Comparison of ENCODE assay signal across 28 mouse cellular contexts in genomic region chr16:18356961-18357360, GRCm38 (mm10). TPM values are rescaled to one million over a fixed set of nuclear protein-coding genes. Genes with fewer than 3 reads are reported as not detected.
A peak's percentile ranks its signal among the peaks of the same experiment; 100 is the strongest.
DNase-seq lines count a peak whose midpoint lies in the region; ATAC-seq and TF ChIP-seq lines count a peak whose summit lies in the region.
"Had no signal": no experiment of that assay in that cellular context is flagged by ENCODE, and none has a peak within 500 bp of the region (broad histone marks: within the 10 kb centered on the region; RNA-seq: fewer than 3 reads in every experiment).

No protein-coding gene starts in this region.

- no peak for TF ChIP-seq CTCF in gastrocnemius, adult 2 months (IDR thresholded peaks at IDR 0.05)

- H3K9ac ChIP-seq in forebrain, embryonic 13.5 days: no peak overlapping the region
- H3K9ac ChIP-seq: embryonic facial prominence, embryonic 12.5 days; forebrain, embryonic 15.5 days; heart, embryonic 15.5 days; hindbrain, embryonic 14.5 days; limb, embryonic 15.5 days; liver, embryonic 14.5 days; lung, embryonic 14.5 days; midbrain, embryonic 12.5 days; neural tube, embryonic 13.5 days had no signal

- H3K4me3 ChIP-seq in gastrocnemius, adult 2 months: no peak overlapping the region
- H3K4me3 ChIP-seq in forebrain, embryonic 13.5 days: no peak overlapping the region
- H3K4me3 ChIP-seq: embryonic facial prominence, embryonic 12.5 days; forebrain, embryonic 15.5 days; heart, embryonic 15.5 days; limb, embryonic 10.5 days; limb, embryonic 15.5 days; megakaryocyte, embryonic 14.5 days; midbrain, embryonic 12.5 days; myocyte; neural tube, embryonic 13.5 days had no signal

- intact Hi-C loops in gastrocnemius, adult 2 months (cut with DNase I): no loop called here

- no peak for ATAC-seq in forebrain, embryonic 13.5 days
- ATAC-seq: forebrain, embryonic 15.5 days; intestine, postnatal 0 days had no signal

- 85% methylated on average over 1 of the region's 1 CpGs for WGBS in forebrain, embryonic 13.5 days

- peak; percentile 77 for DNase-seq in gastrocnemius, adult 2 months
- DNase-seq in gastrocnemius, postnatal 10 days: no peak
- peak; percentile 51 for DNase-seq in lung, postnatal 36 days
- DNase-seq in lung, postnatal 14 days: no peak
- peak; percentile 53 to 60 for DNase-seq in gastrocnemius, adult 8-10 months (ENCODE audit: low spot score in 2 of 2)
- no peak for DNase-seq in cerebellum, postnatal 36 days
- DNase-seq: adrenal gland, postnatal 10 days; cerebellum, adult 11 months; cerebellum, adult 9-10 months; embryo, embryonic 11 days; kidney, postnatal 14 days; layer of hippocampus, adult 9-11 months; lung, embryonic 14.5 days; lung, postnatal 4 days; thymus, postnatal 14 days had no signal

- H3K9me3 ChIP-seq in forebrain, embryonic 13.5 days (replicated peaks): no peaks in the 10 kb centered on the region
- H3K9me3 ChIP-seq: embryonic facial prominence, embryonic 12.5 days; forebrain, embryonic 15.5 days; heart, embryonic 15.5 days; limb, embryonic 10.5 days; limb, embryonic 15.5 days; midbrain, embryonic 12.5 days; neural tube, embryonic 13.5 days had no signal

- H3K4me1 ChIP-seq in forebrain, embryonic 13.5 days: peaks cover 5% of the 10 kb centered on the region; the same call in 1 of the 2 replicates
- H3K4me1 ChIP-seq: embryonic facial prominence, embryonic 12.5 days; forebrain, embryonic 15.5 days; heart, embryonic 15.5 days; limb, embryonic 15.5 days had no signal

- no peaks in the 10 kb centered on the region for H3K27me3 ChIP-seq in forebrain, embryonic 13.5 days
- H3K27me3 ChIP-seq: embryonic facial prominence, embryonic 12.5 days; forebrain, embryonic 15.5 days; heart, embryonic 15.5 days; limb, embryonic 15.5 days; midbrain, embryonic 12.5 days; neural tube, embryonic 13.5 days had no signal

- H3K4me2 ChIP-seq in forebrain, embryonic 13.5 days: no peak overlapping the region
- H3K4me2 ChIP-seq: embryonic facial prominence, embryonic 12.5 days; forebrain, embryonic 15.5 days; heart, embryonic 15.5 days; hindbrain, embryonic 14.5 days; limb, embryonic 15.5 days; lung, embryonic 14.5 days; midbrain, embryonic 12.5 days; neural tube, embryonic 13.5 days had no signal

- no peak overlapping the region for H3K27ac ChIP-seq in gastrocnemius, adult 2 months
- H3K27ac ChIP-seq in forebrain, embryonic 13.5 days: no peak overlapping the region
- H3K27ac ChIP-seq: embryonic facial prominence, embryonic 12.5 days; forebrain, embryonic 15.5 days; heart, embryonic 15.5 days; hindbrain, embryonic 14.5 days; limb, embryonic 10.5 days; limb, embryonic 15.5 days; liver, embryonic 14.5 days; midbrain, embryonic 12.5 days; neural tube, embryonic 13.5 days had no signal

- H3K36me3 ChIP-seq in forebrain, embryonic 13.5 days (ENCODE audit: poor library complexity, severe bottlenecking): peaks cover 16% of the 10 kb centered on the region
- H3K36me3 ChIP-seq: embryonic facial prominence, embryonic 12.5 days; heart, embryonic 15.5 days; limb, embryonic 10.5 days; limb, embryonic 15.5 days; midbrain, embryonic 12.5 days had no signal

RNA-seq across cellular contexts. Expression of gene Arvcf, which starts 9.0 kb away (rescaled TPM):
- 1 to 10 TPM; 7.0 to 8.9 TPM for total RNA-seq in gastrocnemius, adult 2 months (2021)
- 10 to 100 TPM; 16.4 to 27.9 TPM for total RNA-seq in gastrocnemius, postnatal 10 days (2021)
- 10 to 100 TPM in 2 of 4 experiments, 1 to 10 TPM in 2; 7.8 to 12.7 (median 9.9) TPM for total RNA-seq in gastrocnemius, adult 8-10 months (2022)
- polyA plus RNA-seq in forebrain, embryonic 13.5 days (2015; fragmentation: Nextera tagmentation; extraction: Ambion mirVana): 77.2 and 95.0 TPM in 2 replicates

RNA-seq across cellular contexts. Expression of gene Tango2, which starts 9.1 kb away (rescaled TPM):
- 10 to 100 TPM; 41.8 to 59.7 TPM for total RNA-seq in gastrocnemius, adult 2 months (2021)
- 10 to 100 TPM; 11.9 to 12.6 TPM for total RNA-seq in gastrocnemius, postnatal 10 days (2021)
- total RNA-seq in gastrocnemius, adult 8-10 months (2022): 10 to 100 TPM; 29.9 to 53.4 (median 43.1) TPM
- polyA plus RNA-seq in forebrain, embryonic 13.5 days (2015; fragmentation: Nextera tagmentation; extraction: Ambion mirVana): 59.2 and 63.2 TPM in 2 replicates

Comparison
In these comparisons a context has a peak if more than half of its experiments do, and no peak if none do; other contexts are left out.
1. DNase-seq: peak in gastrocnemius, adult 2 months (single experiment), lung, postnatal 36 days (single experiment) and gastrocnemius, adult 8-10 months (2 of 2); none in gastrocnemius, postnatal 10 days (single experiment), lung, postnatal 14 days (single experiment) and cerebellum, postnatal 36 days (0 of 2).